Mouse (Mus musculus): Measurements from ENCODE around the gene Vsir.
A peak's percentile ranks its signal among the peaks of the same experiment; 100 is the strongest.

Gene Vsir

GRCm38 (mm10) chr10:60353241-60354002, 6.8 kb downstream of the Vsir start:
- DNase-seq (ENCODE audit: low spot score in 2 of 2), result no peak

- no peak for DNase-seq (ENCODE audit: low spot score in 2 of 2)
These were observed 7.3 kb downstream of the Vsir start for GRCm38 (mm10) chr10:60354003-60354325.

- DNase-seq (ENCODE audit: low spot score in 2 of 2), result no peak
These were observed 8.4 kb downstream of the Vsir start for GRCm38 (mm10) chr10:60354881-60355677.

- DNase-seq (ENCODE audit: low spot score in 2 of 2), result no peak
These were observed 10.8 kb downstream of the Vsir start for GRCm38 (mm10) chr10:60357441-60357840.

- no peak for DNase-seq (ENCODE audit: low spot score in 2 of 2)
These were observed 11.2 kb downstream of the Vsir start for GRCm38 (mm10) chr10:60357901-60358300.

GRCm38 (mm10) chr10:60358776-60359175, 12.1 kb downstream of the Vsir start:
- no peak for DNase-seq (ENCODE audit: low spot score in 2 of 2)

- no peak for DNase-seq (ENCODE audit: low spot score in 2 of 2)
These were observed 15.1 kb downstream of the Vsir start for GRCm38 (mm10) chr10:60361615-60362309.

- DNase-seq (ENCODE audit: low spot score in 2 of 2), result no peak
These were observed 15.6 kb downstream of the Vsir start for GRCm38 (mm10) chr10:60362310-60362628.

- DNase-seq (ENCODE audit: low spot score in 2 of 2), result no peak
These were observed 16.8 kb downstream of the Vsir start for GRCm38 (mm10) chr10:60363426-60363825.

GRCm38 (mm10) chr10:60367145-60367544, 20.5 kb downstream of the Vsir start:
- no peak for DNase-seq (ENCODE audit: low spot score in 2 of 2)

GRCm38 (mm10) chr10:60367904-60368303, 21.3 kb downstream of the Vsir start:
- no peak for DNase-seq (ENCODE audit: low spot score in 2 of 2)

- DNase-seq (ENCODE audit: low spot score in 2 of 2), result no peak
These were observed 22.8 kb downstream of the Vsir start for GRCm38 (mm10) chr10:60369405-60369804.

GRCm38 (mm10) chr10:60370098-60370497, 23.4 kb downstream of the Vsir start:
- peak in 1 of 2 experiments; percentile 46 for DNase-seq (ENCODE audit: low spot score in 2 of 2)

- DNase-seq (ENCODE audit: low spot score in 2 of 2), result no peak
These were observed 24.0 kb downstream of the Vsir start for GRCm38 (mm10) chr10:60370601-60371061.

GRCm38 (mm10) chr10:60371596-60372386, 25.1 kb downstream of the Vsir start:
- no peak for DNase-seq (ENCODE audit: low spot score in 2 of 2)

- DNase-seq (ENCODE audit: low spot score in 2 of 2), result no peak
These were observed 26.9 kb downstream of the Vsir start for GRCm38 (mm10) chr10:60373543-60373936.

GRCm38 (mm10) chr10:60373937-60374578, 27.4 kb downstream of the Vsir start:
- DNase-seq (ENCODE audit: low spot score in 2 of 2), result no peak

- DNase-seq (ENCODE audit: low spot score in 2 of 2), result no peak
These were observed 30.1 kb downstream of the Vsir start for GRCm38 (mm10) chr10:60376704-60377103.

GRCm38 (mm10) chr10:60379419-60379957, 32.8 kb downstream of the Vsir start:
- no peak for DNase-seq (ENCODE audit: low spot score in 2 of 2)

- DNase-seq (ENCODE audit: low spot score in 2 of 2), result no peak
These were observed 33.6 kb downstream of the Vsir start for GRCm38 (mm10) chr10:60380229-60380628.

All from cerebellum, postnatal 4 days (tissue).